Mouse (Mus musculus) MEL (cell line): ENCODE results near the gene Shc4. TPM values are rescaled to one million over a fixed set of nuclear protein-coding genes. Genes with fewer than 3 reads are reported as not detected.

Experiments used
- DNase-seq: peaks from one replicate; pipeline ENCODE4 v3.0.0; 2011; ENCODE audit warnings: low read depth, low spot score
- H3K27ac ChIP-seq: 2 replicates; pipeline ENCODE4 v1.5.1; 2012; ENCODE audit warnings: low read depth, mild to moderate bottlenecking, control low read depth, low read length, moderate library complexity; ENCODE audit not compliant: control insufficient read depth
- H3K27me3 ChIP-seq, 2 experiments: fragments of 150-350 bp in 1 of 2; sonication (generic) in 1 of 2; 2 replicates each; pipeline ENCODE4 v1.6.1; 2012; ENCODE audit warnings: low read length in 2 of 2, mild to moderate bottlenecking in 2 of 2, improper control_type of control experiment in 1 of 2, moderate library complexity in 1 of 2; ENCODE audit not compliant: insufficient read depth in 2 of 2, control insufficient read depth in 1 of 2
- H3K36me3 ChIP-seq, 2 experiments: 2 replicates each; pipeline ENCODE4 v1.6.1; 2012 to 2014; ENCODE audit warnings: low read length in 2 of 2, improper control_type of control experiment in 1 of 2, inconsistent platforms in 1 of 2, mild to moderate bottlenecking in 1 of 2; ENCODE audit not compliant: insufficient read depth in 2 of 2, control insufficient read depth in 1 of 2
- H3K4me1 ChIP-seq, 2 experiments: fragments of 150-350 bp in 1 of 2; sonication (generic) in 1 of 2; 2 replicates each; pipeline ENCODE4 v1.6.1; 2012; ENCODE audit warnings: low read length in 2 of 2, improper control_type of control experiment in 1 of 2, mild to moderate bottlenecking in 1 of 2; ENCODE audit not compliant: insufficient read depth in 2 of 2, control insufficient read depth in 1 of 2
- H3K4me3 ChIP-seq, 2 experiments: fragments of 150-350 bp in 1 of 2; sonication (generic) in 1 of 2; 2 replicates each; pipeline ENCODE4 v1.5.1; 2012; ENCODE audit warnings: low read depth in 2 of 2, low read length in 2 of 2, mild to moderate bottlenecking in 2 of 2, moderate library complexity in 2 of 2, control low read depth in 1 of 2, improper control_type of control experiment in 1 of 2; ENCODE audit not compliant: control insufficient read depth in 1 of 2, insufficient read depth in 1 of 2
- H3K79me2 ChIP-seq: 2 replicates; pipeline ENCODE4 v1.6.1; 2012; ENCODE audit warnings: mild to moderate bottlenecking, low read length, moderate library complexity; ENCODE audit not compliant: control insufficient read depth, poor library complexity, insufficient read depth
- H3K9ac ChIP-seq: 2 replicates; pipeline ENCODE4 v1.6.1; 2012; ENCODE audit warnings: low read depth, mild to moderate bottlenecking, control low read depth, low read length, moderate library complexity; ENCODE audit not compliant: control insufficient read depth, poor library complexity, severe bottlenecking
- H3K9me3 ChIP-seq: fragments of 150-350 bp; sonication (generic); replicated peaks from 2 replicates; pipeline ENCODE4 v1.6.1; 2012; ENCODE audit warnings: mild to moderate bottlenecking, low read length, improper control_type of control experiment, moderate library complexity; ENCODE audit not compliant: insufficient read depth
- CTCF ChIP-seq, 3 experiments: IDR thresholded peaks in 2 of 3; conservative IDR thresholded peaks in 1 of 3; 2 replicates each; pipeline ENCODE4 v1.5.1; 2011 to 2012; ENCODE audit warnings: low read length in 3 of 3, low read depth in 2 of 3, mild to moderate bottlenecking in 2 of 3, improper control_type of control experiment in 1 of 3, inconsistent platforms in 1 of 3, mixed read lengths in 1 of 3, moderate library complexity in 1 of 3; ENCODE audit not compliant: control insufficient read depth in 1 of 3, insufficient read depth in 1 of 3, poor library complexity in 1 of 3, severe bottlenecking in 1 of 3
- EP300 ChIP-seq, 2 experiments: IDR thresholded peaks; 2 replicates each; pipeline ENCODE4 v1.6.1; 2011; ENCODE audit warnings: improper control_type of control experiment in 2 of 2, low read length in 2 of 2, low read depth in 1 of 2, mild to moderate bottlenecking in 1 of 2
- ETS1 ChIP-seq: IDR thresholded peaks from 2 replicates; pipeline ENCODE4 v1.6.1; 2012; ENCODE audit warnings: low read depth, mild to moderate bottlenecking, inconsistent platforms, low read length, improper control_type of control experiment, moderate library complexity
- GABPA ChIP-seq: IDR thresholded peaks from 2 replicates; pipeline ENCODE4 v1.6.1; 2012; ENCODE audit warnings: low read depth, mild to moderate bottlenecking, inconsistent platforms, low read length, improper control_type of control experiment, moderate library complexity
- GATA1 ChIP-seq: IDR thresholded peaks from 2 replicates; pipeline ENCODE4 v1.6.1; 2011; ENCODE audit warnings: low read depth, low read length, improper control_type of control experiment
- MAFK ChIP-seq: IDR thresholded peaks from 2 replicates; pipeline ENCODE4 v1.6.1; 2011; ENCODE audit warnings: low read depth, mild to moderate bottlenecking, low read length, improper control_type of control experiment, borderline replicate concordance
- MAX ChIP-seq: IDR thresholded peaks from 2 replicates; pipeline ENCODE4 v1.6.1; 2011; ENCODE audit warnings: low read length, improper control_type of control experiment
- MYC ChIP-seq: IDR thresholded peaks from 2 replicates; pipeline ENCODE4 v1.6.1; 2011; ENCODE audit warnings: low read depth, mild to moderate bottlenecking, low read length, improper control_type of control experiment, moderate library complexity
- NELFE ChIP-seq: IDR thresholded peaks from 2 replicates; pipeline ENCODE4 v1.6.1; 2011; ENCODE audit warnings: low read depth, low read length, improper control_type of control experiment
- NRF1 ChIP-seq: IDR thresholded peaks from 2 replicates; pipeline ENCODE4 v1.6.1; 2014; ENCODE audit warnings: low read depth, mild to moderate bottlenecking, inconsistent platforms, low read length, improper control_type of control experiment, moderate library complexity; ENCODE audit not compliant: poor library complexity, insufficient read depth, severe bottlenecking
- POLR2AphosphoS5 ChIP-seq: IDR thresholded peaks from 2 replicates; pipeline ENCODE4 v1.6.1; 2012; ENCODE audit warnings: low read depth, borderline replicate concordance, mild to moderate bottlenecking, inconsistent platforms, low read length, moderate library complexity, mixed read lengths
- SIN3A ChIP-seq: IDR thresholded peaks from 2 replicates; pipeline ENCODE4 v1.6.1; 2012; ENCODE audit warnings: low read length, improper control_type of control experiment, inconsistent platforms
- SMC3 ChIP-seq: IDR thresholded peaks from 2 replicates; pipeline ENCODE4 v1.6.1; 2011; ENCODE audit warnings: low read depth, low read length, improper control_type of control experiment
- TAL1 ChIP-seq: IDR thresholded peaks from 2 replicates; pipeline ENCODE4 v1.6.1; 2012; ENCODE audit warnings: mild to moderate bottlenecking, inconsistent platforms, low read length, moderate library complexity, mixed read lengths
- TBP ChIP-seq: IDR thresholded peaks from 2 replicates; pipeline ENCODE4 v1.8.0; 2011; ENCODE audit warnings: low read depth, low read length, improper control_type of control experiment
- UBTF ChIP-seq: IDR thresholded peaks from 2 replicates; pipeline ENCODE4 v1.6.1; 2012; ENCODE audit warnings: low read depth, mild to moderate bottlenecking, inconsistent platforms, low read length, improper control_type of control experiment, moderate library complexity, borderline replicate concordance; ENCODE audit not compliant: insufficient read depth
- USF1 ChIP-seq: IDR thresholded peaks from 2 replicates; pipeline ENCODE4 v1.6.1; 2014; ENCODE audit warnings: low read depth, mild to moderate bottlenecking, inconsistent platforms, low read length, improper control_type of control experiment, moderate library complexity
- ZKSCAN1 ChIP-seq: IDR thresholded peaks from 2 replicates; pipeline ENCODE4 v1.6.1; 2012; ENCODE audit warnings: low read depth, mild to moderate bottlenecking, inconsistent platforms, low read length, improper control_type of control experiment, moderate library complexity
- ZNF384 ChIP-seq: IDR thresholded peaks from 2 replicates; pipeline ENCODE4 v1.6.1; 2012; ENCODE audit warnings: low read depth, mild to moderate bottlenecking, inconsistent platforms, low read length, improper control_type of control experiment
- polyA plus RNA-seq, 2 experiments: library from polyadenylated mRNA; stranded (reverse) in 1 of 2; unstranded in 1 of 2; fragments of >175 nt in 1 of 2; fragments of >200 nt in 1 of 2; gene quantifications; 2 replicates each; pipeline versions ENCODE4 v1.2.1 to v1.2.4; 2012; ENCODE audit warnings: low replicate concordance in 2 of 2, low read depth in 1 of 2; ENCODE audit not compliant: insufficient read length in 2 of 2, insufficient read depth in 1 of 2, missing spikeins in 1 of 2
- total RNA-seq: library from RNA; depleted of rRNA; stranded (reverse); fragments of 300-350 nt; gene quantifications from 2 replicates; pipeline ENCODE4 v1.2.3, GENCODE M21; 2012

Gene Shc4
- total and polyA plus RNA-seq, 3 experiments = 0.38 to 1.1 TPM; not detected in 1

DNA sequence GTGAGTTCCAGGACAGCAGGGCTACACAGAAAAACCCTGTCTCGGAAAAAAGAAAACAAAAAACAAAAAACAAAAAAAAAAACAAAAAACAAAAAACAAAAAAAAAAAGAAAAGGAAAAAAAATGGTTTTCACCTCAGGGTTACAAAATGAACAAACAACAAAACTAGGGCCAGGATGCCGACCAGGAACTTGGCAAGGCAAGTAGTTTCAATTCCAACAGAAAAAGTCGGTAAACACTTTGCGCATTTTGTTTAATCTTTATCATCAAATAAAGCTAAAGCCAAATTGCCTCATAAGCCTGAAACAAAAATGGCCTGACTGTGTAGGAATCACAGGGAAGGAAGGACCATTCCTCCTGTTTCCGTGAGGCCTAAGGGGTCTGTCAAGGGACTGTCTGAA lies 40.6 kb upstream of the Shc4 start:
- TF ChIP-seq CTCF (IDR thresholded peaks at IDR 0.05 in 2 of 3, conservative IDR thresholded peaks at IDR 0.05 in 1 of 3; ENCODE audit: control insufficient read depth in 1 of 3, insufficient read depth in 1 of 3, low read depth in 2 of 3, low read length in 3 of 3, poor library complexity in 1 of 3, severe bottlenecking in 1 of 3) (no peak), ETS1 (no peak), ZKSCAN1 (no peak), NRF1 (no peak), ZNF384 (no peak), TBP (no peak), GATA1 (no peak)
- DNase-seq = no peak

DNA sequence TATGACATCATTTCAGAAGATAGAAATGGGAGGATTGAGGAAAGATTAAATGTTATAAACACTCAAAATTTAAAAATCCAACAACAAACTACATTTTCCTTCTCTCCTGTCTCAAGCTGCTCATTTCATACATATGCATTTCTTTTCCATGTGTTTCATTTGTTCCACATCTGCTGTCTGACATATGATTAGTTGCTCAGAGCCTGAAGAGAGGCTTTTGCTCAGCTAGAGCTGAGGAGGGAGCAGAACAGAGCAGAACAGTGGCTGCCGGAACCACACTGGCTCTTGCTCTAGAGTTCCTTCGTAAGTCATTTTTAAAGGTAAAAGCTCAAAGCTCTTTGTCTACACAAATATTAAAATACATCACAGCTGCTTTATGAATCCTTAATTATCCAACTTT lies 25.4 kb upstream of the Shc4 start:
- Histone ChIP-seq H3K9me3 (no peaks in the 10 kb centered on the region), H3K4me1 (no peaks in the 10 kb centered on the region), H3K36me3 (peaks cover 0 to 1% of the 10 kb centered on the region in 2 experiments; a peak in 2 of 4 replicates), H3K27me3 (no peaks in the 10 kb centered on the region), H3K79me2 (no peaks in the 10 kb centered on the region), H3K9ac (no peak overlapping the region), H3K4me3 (no peak overlapping the region), H3K27ac (no peak overlapping the region)
- no peak for DNase-seq
- TF ChIP-seq SIN3A = no peak
- no peak for TF ChIP-seq UBTF
- no peak for TF ChIP-seq EP300 (IDR thresholded peaks at IDR 0.05; ENCODE audit: low read depth in 1 of 2, low read length in 2 of 2)
- TF ChIP-seq TAL1 = no peak
- TF ChIP-seq GABPA = no peak
- TF ChIP-seq ETS1 = no peak
- no peak for TF ChIP-seq MAFK
- no peak for TF ChIP-seq NRF1
- no peak for TF ChIP-seq USF1
- TF ChIP-seq NELFE = no peak
- TF ChIP-seq MAX = no peak
- TF ChIP-seq MYC = no peak
- no peak for TF ChIP-seq SMC3
- no peak for TF ChIP-seq POLR2AphosphoS5

More for the DNA sequence above, 40.6 kb upstream of the Shc4 start:
- H3K27me3 ChIP-seq = no peaks in the 10 kb centered on the region
- no peak overlapping the region for H3K9ac ChIP-seq
- H3K4me3 ChIP-seq = no peak overlapping the region
- no peaks in the 10 kb centered on the region for H3K4me1 ChIP-seq
- no peaks in the 10 kb centered on the region for H3K79me2 ChIP-seq
- peaks cover 0 to 2% of the 10 kb centered on the region in 2 experiments; a peak in 2 of 4 replicates for H3K36me3 ChIP-seq
- H3K27ac ChIP-seq = no peak overlapping the region
- no peaks in the 10 kb centered on the region for H3K9me3 ChIP-seq
